Mouse (Mus musculus) limb, embryonic 11.5 days (tissue): ENCODE measurements around the gene Itk. TPM values are rescaled to one million over a fixed set of nuclear protein-coding genes. Genes with fewer than 3 reads are reported as not detected.

Source experiments
- ATAC-seq: fragments of 200-750 bp; cut with Nextera tagmentation; 2 replicates; pipeline ENCODE4 v1.8.0; 2017; ENCODE audit warnings: low read depth; ENCODE audit not compliant: insufficient number of reproducible peaks, low FRiP score, low TSS enrichment
- DNase-seq: peaks from one replicate; pipeline ENCODE4 v3.0.0-alpha.2; 2015; ENCODE audit warnings: low spot score
- H3K27ac ChIP-seq: fragments of 300-500 bp; sonication (generic); replicated peaks from 2 replicates; pipeline ENCODE4 v1.5.1; 2014; ENCODE audit warnings: low read depth, mild to moderate bottlenecking, low read length
- H3K27me3 ChIP-seq: fragments of 300-500 bp; sonication (generic); 2 replicates; pipeline ENCODE4 v1.6.1; 2014; ENCODE audit warnings: mild to moderate bottlenecking, low read length, mixed read lengths; ENCODE audit not compliant: control insufficient read depth, insufficient read depth
- H3K36me3 ChIP-seq: fragments of 300-500 bp; sonication (generic); 2 replicates; pipeline ENCODE4 v1.6.1; 2014; ENCODE audit warnings: mild to moderate bottlenecking, low read length, moderate library complexity, mixed read lengths; ENCODE audit not compliant: control insufficient read depth, insufficient read depth
- H3K4me1 ChIP-seq: fragments of 300-500 bp; sonication (generic); 2 replicates; pipeline ENCODE4 v1.6.1; 2014; ENCODE audit warnings: low read length, mixed read lengths; ENCODE audit not compliant: control insufficient read depth, insufficient read depth
- H3K4me2 ChIP-seq: fragments of 300-500 bp; sonication (generic); 2 replicates; pipeline ENCODE4 v1.6.1; 2014; ENCODE audit warnings: low read depth, mild to moderate bottlenecking, moderate library complexity; ENCODE audit not compliant: severe bottlenecking
- H3K4me3 ChIP-seq: fragments of 300-500 bp; sonication (generic); 2 replicates; pipeline ENCODE4 v1.5.1; 2014; ENCODE audit warnings: low read depth, low read length
- H3K9ac ChIP-seq: fragments of 300-500 bp; sonication (generic); 2 replicates; pipeline ENCODE4 v1.6.1; 2014; ENCODE audit warnings: mild to moderate bottlenecking, low read length
- H3K9me3 ChIP-seq: fragments of 300-500 bp; sonication (generic); 2 replicates; pipeline ENCODE4 v1.6.1; 2016; ENCODE audit warnings: low read length; ENCODE audit not compliant: control insufficient read depth
- WGBS: fragments of 180-500 bp; shearing (Covaris S2); extraction: QIAGEN DNeasy Blood & Tissue Kit; methylation state at CpG from one replicate; pipeline ENCODE4 v1.1.7; 2014; 5-methylcytosine and 5-hydroxymethylcytosine counted together
- polyA plus RNA-seq: library from polyadenylated mRNA; unstranded; fragments of >200 nt; fragmentation: Nextera tagmentation; extraction: Ambion mirVana; gene quantifications from 2 replicates; pipeline ENCODE4 v1.2.1, GENCODE M21; 2014

Gene Itk
- polyA plus RNA-seq, 1 experiment from 2014 or later, result not detected

DNA sequence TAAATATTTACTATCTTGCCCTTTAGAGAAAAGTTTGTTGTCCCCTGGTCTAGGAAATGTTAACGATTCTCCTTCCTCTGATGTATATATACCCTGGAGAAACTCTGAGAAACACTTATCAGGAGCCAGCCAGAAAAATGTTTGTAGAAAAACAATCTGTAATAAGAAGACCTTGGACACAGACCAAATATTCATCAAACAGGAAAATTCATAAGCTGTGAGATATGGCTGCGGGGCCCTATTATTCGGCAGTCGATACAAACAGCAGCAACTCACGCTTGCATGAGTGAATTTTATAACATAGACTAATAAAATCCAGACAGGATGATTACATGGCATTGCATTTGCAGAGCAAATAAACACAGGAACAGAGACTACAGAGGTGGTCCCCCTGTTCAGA lies 29.5 kb upstream of the Itk start:
- ATAC-seq, result peak; percentile 26; the same call in 1 of the 2 replicates
- Histone ChIP-seq H3K4me1 (0 out of 2 replicates have a peak, but pooled peaks cover 3% of the 10 kb centered on the region), H3K27me3 (no peaks in the 10 kb centered on the region), H3K4me3 (no peak overlapping the region), H3K4me2 (no peak overlapping the region), H3K9ac (no peak overlapping the region), H3K9me3 (no peaks in the 10 kb centered on the region), H3K27ac (peak overlapping the region; percentile 45; the same call in 1 of the 2 replicates), H3K36me3 (no peaks in the 10 kb centered on the region)
- WGBS, result 62% methylated on average over 5 of the region's 5 CpGs
- DNase-seq, result no peak

DNA sequence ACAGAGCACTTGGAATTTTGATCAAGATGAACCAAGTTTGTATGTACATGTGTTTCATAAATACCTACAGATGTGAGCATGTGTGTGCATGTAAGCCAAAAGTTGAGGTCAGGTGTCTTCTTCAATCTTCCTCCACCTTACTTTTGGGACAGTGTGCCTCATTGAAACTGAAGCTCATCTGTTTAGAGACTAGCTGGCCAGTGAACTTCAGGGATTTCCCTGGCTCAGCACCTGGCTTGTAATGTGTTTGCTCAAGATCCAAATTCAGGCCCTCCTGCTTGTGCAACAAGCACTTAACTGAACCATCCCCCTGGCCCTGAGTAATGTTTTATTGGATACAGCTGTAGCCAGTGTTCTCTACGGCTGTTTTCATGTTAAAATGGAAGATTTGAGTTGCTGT lies 29.1 kb upstream of the Itk start:
- Histone ChIP-seq H3K9ac (no peak overlapping the region), H3K4me3 (no peak overlapping the region), H3K4me2 (no peak overlapping the region), H3K36me3 (no peaks in the 10 kb centered on the region), H3K4me1 (0 out of 2 replicates have a peak, but pooled peaks cover 3% of the 10 kb centered on the region), H3K9me3 (no peaks in the 10 kb centered on the region), H3K27me3 (no peaks in the 10 kb centered on the region), H3K27ac (peak overlapping the region; percentile 45; the same call in 1 of the 2 replicates)
- peak; percentile 46 for DNase-seq
- WGBS, result 20% methylated on average over 1 of the region's 1 CpGs
- ATAC-seq, result 0 out of 2 replicates have a peak, but pooled peaks have one; percentile 26

DNA sequence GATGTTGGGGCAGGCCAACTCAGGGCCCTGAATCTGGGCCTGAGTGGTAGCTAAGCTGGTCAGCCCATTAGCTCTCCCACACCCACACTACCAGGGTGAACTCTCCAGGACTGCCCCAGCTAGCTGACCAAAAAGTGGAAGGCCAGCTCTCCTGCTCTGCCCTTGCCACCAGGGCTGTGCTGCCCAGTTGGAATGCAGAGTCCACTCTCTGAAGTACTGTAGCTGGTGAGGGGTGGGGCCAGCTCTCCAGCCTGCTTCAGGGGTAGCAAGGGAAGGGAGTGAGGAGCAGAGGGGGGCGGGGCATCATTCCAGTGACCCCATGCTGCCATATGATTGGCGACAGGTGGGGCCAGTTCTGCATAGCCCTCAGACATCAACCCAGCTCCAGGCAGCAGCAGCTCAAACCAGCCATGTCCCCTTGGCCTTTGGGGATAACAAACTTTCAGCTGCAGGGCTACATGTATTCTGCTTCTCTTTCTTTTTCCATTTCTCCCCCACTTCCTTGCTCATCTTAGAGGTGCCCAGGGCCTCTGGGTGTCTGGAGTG lies 20.8 kb upstream of the Itk start:
- H3K4me2 ChIP-seq, result no peak overlapping the region
- H3K4me1 ChIP-seq, result no peaks in the 10 kb centered on the region
- H3K4me3 ChIP-seq, result no peak overlapping the region
- no peak for ATAC-seq
- no peak overlapping the region for H3K9ac ChIP-seq
- no peaks in the 10 kb centered on the region for H3K9me3 ChIP-seq
- DNase-seq, result no peak
- no peaks in the 10 kb centered on the region for H3K27me3 ChIP-seq
- no peaks in the 10 kb centered on the region for H3K36me3 ChIP-seq
- WGBS, result 46% methylated on average over 2 of the region's 2 CpGs
- H3K27ac ChIP-seq, result no peak overlapping the region

DNA sequence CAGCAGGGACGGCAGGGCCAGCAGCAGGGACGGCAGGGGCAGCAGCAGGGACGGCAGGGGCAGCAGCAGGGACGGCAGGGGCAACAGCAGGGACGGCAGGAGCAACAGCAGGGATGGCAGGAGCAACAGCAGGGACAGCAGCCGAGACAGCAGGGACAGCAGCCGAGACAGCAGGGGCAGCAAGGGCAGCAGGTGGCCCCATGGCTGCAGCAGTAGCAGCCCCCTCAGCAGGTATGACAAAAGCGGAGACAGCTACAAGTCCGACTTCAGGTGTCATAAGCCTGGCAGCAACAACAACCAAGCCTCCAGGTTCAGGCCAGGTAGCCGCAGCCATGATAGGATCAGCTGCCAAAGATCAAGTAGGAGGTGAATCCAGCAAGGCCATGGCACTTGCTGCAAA lies 17.4 kb upstream of the Itk start:
- 43% methylated on average over 10 of the region's 10 CpGs for WGBS
- no peak for ATAC-seq
- Histone ChIP-seq H3K4me2 (no peak overlapping the region), H3K27ac (no peak overlapping the region), H3K4me1 (no peaks in the 10 kb centered on the region), H3K36me3 (no peaks in the 10 kb centered on the region), H3K9me3 (no peaks in the 10 kb centered on the region), H3K4me3 (no peak overlapping the region), H3K27me3 (no peaks in the 10 kb centered on the region), H3K9ac (no peak overlapping the region)
- no peak for DNase-seq

DNA sequence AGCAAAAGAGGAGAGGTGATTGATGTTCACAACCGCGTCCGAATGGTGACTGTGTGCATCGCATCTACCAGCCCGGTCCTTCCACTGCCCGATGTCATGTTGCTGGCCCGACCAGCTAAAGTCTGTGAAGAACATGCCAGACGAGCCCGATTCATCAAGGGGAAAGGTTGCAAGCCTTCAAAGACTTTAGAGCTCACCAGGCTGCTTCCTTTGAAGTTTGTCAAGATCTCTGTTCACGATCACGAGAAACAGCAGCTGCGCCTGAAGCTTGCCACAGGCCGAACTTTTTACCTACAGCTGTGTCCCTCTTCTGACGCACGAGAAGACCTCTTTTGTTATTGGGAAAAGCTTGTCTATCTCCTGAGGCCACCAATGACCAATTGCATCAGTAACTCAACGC lies 15.7 kb upstream of the Itk start:
- Histone ChIP-seq H3K4me2 (no peak overlapping the region), H3K36me3 (no peaks in the 10 kb centered on the region), H3K4me3 (no peak overlapping the region), H3K27ac (no peak overlapping the region), H3K27me3 (no peaks in the 10 kb centered on the region), H3K9ac (no peak overlapping the region), H3K4me1 (no peaks in the 10 kb centered on the region), H3K9me3 (no peaks in the 10 kb centered on the region)
- WGBS, result 59% methylated on average over 16 of the region's 16 CpGs
- DNase-seq (no peak), ATAC-seq (no peak)

DNA sequence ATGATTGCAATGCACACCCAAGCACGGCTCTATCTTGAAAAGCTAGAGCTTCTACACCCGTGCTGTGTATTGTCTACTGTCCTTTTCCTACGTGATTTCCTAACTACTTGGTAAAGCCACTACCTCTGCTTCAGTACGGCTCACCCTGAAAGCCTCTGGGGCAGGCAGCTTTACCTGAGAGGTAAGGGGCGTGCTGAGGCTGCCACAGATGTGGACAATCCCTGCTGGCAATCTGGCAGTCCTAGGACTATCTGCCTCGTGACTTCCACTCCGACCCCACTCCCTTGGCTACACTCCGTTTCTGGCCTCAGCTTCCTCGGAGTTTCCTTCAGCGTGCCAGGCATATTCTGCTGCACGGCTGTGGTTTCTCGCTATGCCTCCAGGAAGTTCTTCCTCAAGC lies 12.2 kb upstream of the Itk start:
- Histone ChIP-seq H3K4me3 (no peak overlapping the region), H3K9ac (no peak overlapping the region), H3K27ac (no peak overlapping the region), H3K36me3 (no peaks in the 10 kb centered on the region), H3K4me2 (no peak overlapping the region), H3K9me3 (no peaks in the 10 kb centered on the region), H3K27me3 (no peaks in the 10 kb centered on the region), H3K4me1 (no peaks in the 10 kb centered on the region)
- WGBS, result 82% methylated on average over 12 of the region's 12 CpGs
- no peak for DNase-seq
- ATAC-seq, result no peak

DNA sequence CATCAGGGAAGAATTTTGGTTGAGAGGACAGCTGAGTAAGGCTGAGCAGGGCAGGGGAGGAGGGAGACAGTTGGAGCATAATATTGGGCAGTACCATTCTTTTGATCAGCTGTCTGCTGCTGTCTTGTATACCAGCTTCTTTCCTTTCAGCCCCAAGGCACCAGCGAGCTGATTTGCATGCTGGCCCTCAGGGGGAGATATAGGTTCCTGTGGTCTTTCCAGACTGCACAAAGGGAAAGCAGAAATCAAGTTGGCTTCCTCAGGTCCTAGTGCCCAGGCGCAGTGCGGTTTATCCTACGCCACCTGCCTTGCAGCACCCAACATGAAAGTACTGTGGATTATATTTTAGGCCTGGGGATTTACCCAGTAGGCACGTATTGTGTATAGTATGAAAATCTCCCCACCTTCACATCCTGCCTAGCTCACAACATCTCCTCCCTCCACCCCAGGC lies 9.6 kb upstream of the Itk start:
- H3K4me1 ChIP-seq, result no peaks in the 10 kb centered on the region
- H3K4me3 ChIP-seq, result no peak overlapping the region
- H3K9ac ChIP-seq, result no peak overlapping the region
- 77% methylated on average over 5 of the region's 5 CpGs for WGBS
- no peak overlapping the region for H3K4me2 ChIP-seq
- H3K27me3 ChIP-seq, result no peaks in the 10 kb centered on the region
- DNase-seq (no peak), ATAC-seq (no peak)
- no peaks in the 10 kb centered on the region for H3K36me3 ChIP-seq
- H3K27ac ChIP-seq, result no peak overlapping the region
- H3K9me3 ChIP-seq, result no peaks in the 10 kb centered on the region

DNA sequence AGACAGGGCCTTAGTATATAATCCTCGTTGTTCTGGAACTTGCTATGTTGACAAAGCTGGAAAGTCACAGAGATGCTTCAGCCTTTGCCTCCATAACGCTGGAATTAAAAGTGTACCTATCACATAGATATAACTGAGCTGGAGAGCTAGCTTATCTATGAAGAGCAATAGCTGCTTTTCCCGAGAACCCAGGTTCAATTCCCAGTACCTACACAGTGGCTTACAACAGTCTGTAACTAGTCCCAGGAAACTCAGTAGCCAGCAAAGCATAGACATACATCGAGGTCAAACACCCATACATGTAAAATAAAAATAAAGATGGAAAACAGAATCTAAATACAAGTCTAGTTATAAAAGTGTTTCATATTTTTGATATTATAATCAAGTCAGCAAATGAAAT lies 9.2 kb upstream of the Itk start:
- Histone ChIP-seq H3K36me3 (no peaks in the 10 kb centered on the region), H3K4me3 (no peak overlapping the region), H3K27ac (no peak overlapping the region), H3K4me1 (no peaks in the 10 kb centered on the region), H3K9me3 (no peaks in the 10 kb centered on the region), H3K9ac (no peak overlapping the region), H3K27me3 (no peaks in the 10 kb centered on the region), H3K4me2 (no peak overlapping the region)
- ATAC-seq (no peak), DNase-seq (no peak)
- 88% methylated on average over 4 of the region's 4 CpGs for WGBS

DNA sequence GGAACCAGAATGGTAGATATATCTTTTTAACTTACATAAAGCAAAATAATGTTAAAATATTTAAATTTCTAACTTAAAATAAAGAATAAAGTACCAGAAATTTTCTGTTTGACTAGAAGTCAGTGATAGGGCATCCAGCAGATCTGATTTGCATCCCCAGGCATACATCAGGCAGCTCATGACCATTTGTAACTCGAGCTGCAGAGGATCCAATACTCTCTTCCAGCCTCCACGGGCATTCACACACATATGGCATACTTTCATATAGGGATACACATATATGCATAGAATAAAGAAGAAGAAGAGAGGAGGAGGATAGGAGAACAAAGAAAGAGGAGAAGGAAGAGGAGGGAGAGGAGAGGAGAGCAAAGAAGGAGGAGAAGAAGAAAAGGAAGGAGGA lies 8.6 kb upstream of the Itk start:
- Histone ChIP-seq H3K27me3 (no peaks in the 10 kb centered on the region), H3K4me3 (no peak overlapping the region), H3K4me1 (no peaks in the 10 kb centered on the region), H3K9ac (no peak overlapping the region), H3K27ac (no peak overlapping the region), H3K9me3 (no peaks in the 10 kb centered on the region), H3K36me3 (no peaks in the 10 kb centered on the region), H3K4me2 (no peak overlapping the region)
- ATAC-seq (no peak), DNase-seq (no peak)
- 52% methylated on average over 2 of the region's 2 CpGs for WGBS
